Mouse (Mus musculus) right cerebral cortex, postnatal 14 days (tissue): Measurements from ENCODE around the gene Heatr6.

ENCODE experiments used
- DNase-seq: peaks from one replicate; pipeline ENCODE4 v3.0.0; 2022

The Heatr6 gene

GRCm38 (mm10) chr11:83810441-83810840 is 56.9 kb downstream of the Heatr6 start:
- no peak for DNase-seq

- no peak for DNase-seq
Observed at GRCm38 (mm10) chr11:83815191-83815590, 61.7 kb downstream of the Heatr6 start.

GRCm38 (mm10) chr11:83815628-83816027 is 62.1 kb downstream of the Heatr6 start:
- peak; percentile 59 for DNase-seq

GRCm38 (mm10) chr11:83817048-83817447 is 63.6 kb downstream of the Heatr6 start:
- no peak for DNase-seq

GRCm38 (mm10) chr11:83817994-83818393 is 64.5 kb downstream of the Heatr6 start:
- DNase-seq, result no peak

GRCm38 (mm10) chr11:83818591-83819127 is 65.2 kb downstream of the Heatr6 start:
- no peak for DNase-seq

GRCm38 (mm10) chr11:83819806-83820483 is 66.4 kb downstream of the Heatr6 start:
- no peak for DNase-seq

GRCm38 (mm10) chr11:83826142-83826541 is 72.6 kb downstream of the Heatr6 start:
- DNase-seq, result no peak

- no peak for DNase-seq
Observed at GRCm38 (mm10) chr11:83828553-83829142, 75.2 kb downstream of the Heatr6 start.

- DNase-seq, result peak; percentile 29
Observed at GRCm38 (mm10) chr11:83832389-83832788, 78.9 kb downstream of the Heatr6 start.
